Mouse (Mus musculus): ENCODE measurements around the gene Ints6. TPM values are rescaled to one million over a fixed set of nuclear protein-coding genes. Genes with fewer than 3 reads are reported as not detected.

The Ints6 gene
- 10 to 100 TPM; 42.0 to 63.8 TPM for total RNA-seq (2021)
- long read RNA-seq, experiment 1, full-length matches to known transcripts, result 5 of 35 reads
- long read RNA-seq, experiment 1, partial matches to known transcripts, result 4 of 35 reads
- long read RNA-seq, experiment 1, other reads (novel, unspliced or antisense), result 26 of 35 reads
- long read RNA-seq, experiment 2, partial matches to known transcripts, result 1 of 13 reads
- long read RNA-seq, experiment 2, other reads (novel, unspliced or antisense), result 11 of 13 reads

- peak; percentile 98 for DNase-seq
Measured at GRCm38 (mm10) chr14:62761036-62761881, at the start of gene Ints6. Gene Ints6, minus strand, starts transcription at chr14:62761169.

GRCm38 (mm10) chr14:62808661-62809523, 47.9 kb upstream of the Ints6 start:
- no peak for DNase-seq

GRCm38 (mm10) chr14:62806921-62807320, 46.0 kb upstream of the Ints6 start:
- peak; percentile 56 to 70 for DNase-seq

- no peak for DNase-seq
Measured at GRCm38 (mm10) chr14:62803204-62803603, 42.2 kb upstream of the Ints6 start.

- no peak for DNase-seq
Measured at GRCm38 (mm10) chr14:62800791-62801190, 39.8 kb upstream of the Ints6 start.

GRCm38 (mm10) chr14:62798608-62799101, 37.7 kb upstream of the Ints6 start:
- DNase-seq, result no peak

GRCm38 (mm10) chr14:62795719-62796118, 34.8 kb upstream of the Ints6 start:
- no peak for DNase-seq

GRCm38 (mm10) chr14:62789282-62789681, 28.3 kb upstream of the Ints6 start:
- no peak for DNase-seq

GRCm38 (mm10) chr14:62782981-62783380, 22.0 kb upstream of the Ints6 start:
- no peak for DNase-seq

GRCm38 (mm10) chr14:62780520-62781316, 19.7 kb upstream of the Ints6 start:
- no peak for DNase-seq

- peak in 1 of 2 experiments; percentile 10 for DNase-seq
Measured at GRCm38 (mm10) chr14:62778095-62778494, 17.1 kb upstream of the Ints6 start.

GRCm38 (mm10) chr14:62775034-62775433, 14.1 kb upstream of the Ints6 start:
- DNase-seq, result no peak

GRCm38 (mm10) chr14:62774246-62774645, 13.3 kb upstream of the Ints6 start:
- DNase-seq, result no peak

- DNase-seq, result no peak
Measured at GRCm38 (mm10) chr14:62773766-62774165, 12.8 kb upstream of the Ints6 start.

GRCm38 (mm10) chr14:62765398-62765797, 4.4 kb upstream of the Ints6 start:
- DNase-seq, result no peak

- no peak for DNase-seq
Measured at GRCm38 (mm10) chr14:62764371-62764770, 3.4 kb upstream of the Ints6 start.

- peak; percentile 14 to 21 for DNase-seq
Measured at GRCm38 (mm10) chr14:62761943-62762342, 974 bp upstream of the Ints6 start.

- DNase-seq, result peak; percentile 59 to 78
Measured at GRCm38 (mm10) chr14:62760321-62761035, 491 bp downstream of the Ints6 start.

- peak; percentile 71 to 85 for DNase-seq
Measured at GRCm38 (mm10) chr14:62759771-62760320, 1.1 kb downstream of the Ints6 start.

- DNase-seq, result no peak
Measured at GRCm38 (mm10) chr14:62758714-62759113, 2.3 kb downstream of the Ints6 start.
